Mouse (Mus musculus) heart, embryonic 14.5 days (tissue): ENCODE measurements around the gene Chrnd. TPM values are rescaled to one million over a fixed set of nuclear protein-coding genes. Genes with fewer than 3 reads are reported as not detected.

Experiments used
- ATAC-seq: fragments of 200-750 bp; cut with Nextera tagmentation; 2 replicates; pipeline ENCODE4 v1.8.0; 2017; ENCODE audit warnings: low read depth, moderate TSS enrichment; ENCODE audit not compliant: insufficient number of reproducible peaks, insufficient read depth, low FRiP score
- H3K27ac ChIP-seq, 2 experiments: fragments of 200-500 bp in 1 of 2; fragments of 300-500 bp in 1 of 2; sonication (generic) in 1 of 2; replicated peaks in 1 of 2; 2 replicates each; pipeline ENCODE4 v1.5.1; 2012 to 2014; ENCODE audit warnings: low read depth in 2 of 2, low read length in 2 of 2, control low read depth in 1 of 2, mild to moderate bottlenecking in 1 of 2, mixed read lengths in 1 of 2; ENCODE audit not compliant: control insufficient read depth in 1 of 2, insufficient read depth in 1 of 2
- H3K27me3 ChIP-seq: fragments of 300-500 bp; sonication (generic); 2 replicates; pipeline ENCODE4 v1.6.1; 2014; ENCODE audit warnings: mild to moderate bottlenecking, low read length, control low read depth; ENCODE audit not compliant: control insufficient read depth, insufficient read depth
- H3K36me3 ChIP-seq: fragments of 300-500 bp; sonication (generic); 2 replicates; pipeline ENCODE4 v1.6.1; 2014; ENCODE audit warnings: mild to moderate bottlenecking, control low read depth, low read length, mixed read lengths; ENCODE audit not compliant: control insufficient read depth, insufficient read depth
- H3K4me1 ChIP-seq, 2 experiments: fragments of 200-500 bp in 1 of 2; fragments of 300-500 bp in 1 of 2; sonication (generic) in 1 of 2; 2 replicates each; pipeline ENCODE4 v1.6.1; 2012 to 2014; ENCODE audit warnings: low read length in 2 of 2, control low read depth in 1 of 2, mixed read lengths in 1 of 2; ENCODE audit not compliant: control insufficient read depth in 2 of 2, insufficient read depth in 2 of 2
- H3K4me2 ChIP-seq: fragments of 300-500 bp; sonication (generic); 2 replicates; pipeline ENCODE4 v1.6.1; 2014; ENCODE audit warnings: mild to moderate bottlenecking, low read length
- H3K4me3 ChIP-seq, 2 experiments: fragments of 200-500 bp in 1 of 2; fragments of 300-500 bp in 1 of 2; sonication (generic) in 1 of 2; 2 replicates each; pipeline ENCODE4 v1.5.1; 2012 to 2014; ENCODE audit warnings: low read length in 2 of 2, mild to moderate bottlenecking in 2 of 2, control low read depth in 1 of 2, low read depth in 1 of 2, moderate library complexity in 1 of 2; ENCODE audit not compliant: control insufficient read depth in 1 of 2, insufficient read depth in 1 of 2
- H3K9ac ChIP-seq: fragments of 300-500 bp; sonication (generic); 2 replicates; pipeline ENCODE4 v1.6.1; 2014; ENCODE audit warnings: mild to moderate bottlenecking, low read length
- H3K9me3 ChIP-seq: fragments of 300-500 bp; sonication (generic); 2 replicates; pipeline ENCODE4 v1.6.1; 2016; ENCODE audit warnings: low read length, control low read depth; ENCODE audit not compliant: control insufficient read depth
- WGBS: fragments of 180-500 bp; shearing (Covaris S2); extraction: QIAGEN DNeasy Blood & Tissue Kit; methylation state at CpG from one replicate; pipeline ENCODE4 v1.1.7; 2014; 5-methylcytosine and 5-hydroxymethylcytosine counted together
- polyA plus RNA-seq: library from polyadenylated mRNA; unstranded; fragments of >200 nt; fragmentation: Nextera tagmentation; extraction: Ambion mirVana; gene quantifications from 2 replicates; pipeline ENCODE4 v1.2.1, GENCODE M21; 2014

Chrnd gene
- polyA plus RNA-seq, 1 experiment from 2014 or later: not detected

DNA sequence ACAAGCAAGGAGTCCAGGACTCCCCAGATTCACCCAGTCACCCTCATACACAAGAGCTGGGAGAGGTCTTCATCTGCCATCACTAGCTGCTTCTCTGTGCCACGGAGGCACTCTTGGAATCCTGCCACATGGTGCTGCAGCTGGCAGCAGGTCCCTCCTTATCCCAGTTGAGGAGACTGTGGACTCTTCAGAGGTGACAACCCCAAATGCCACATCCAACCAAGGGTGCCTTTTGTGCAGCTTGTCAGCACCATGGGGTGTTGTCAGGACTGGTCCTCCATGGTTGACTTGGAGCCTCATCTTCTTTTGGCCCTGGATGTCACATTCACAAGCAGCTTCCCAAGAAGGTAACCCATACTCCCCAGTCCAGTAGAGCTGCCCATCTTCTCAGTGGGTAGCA, 11.4 kb downstream of the Chrnd start:
- Histone ChIP-seq H3K4me2 (no peak overlapping the region), H3K36me3 (no peaks in the 10 kb centered on the region), H3K9ac (no peak overlapping the region), H3K4me3 (no peak overlapping the region), H3K9me3 (no peaks in the 10 kb centered on the region), H3K27me3 (peaks cover 11% of the 10 kb centered on the region; the same call in 1 of the 2 replicates), H3K27ac (no peak overlapping the region), H3K4me1 (peaks cover 8 to 12% of the 10 kb centered on the region in 2 experiments; a peak in 3 of 4 replicates)
- no peak for ATAC-seq
- whole genome bisulfite sequencing: 29% methylated on average over 1 of the region's 1 CpGs

GRCm38 (mm10) chr1:87203779-87204178, 13.4 kb downstream of the Chrnd start:
- no peaks in the 10 kb centered on the region for H3K9me3 ChIP-seq
- H3K4me3 ChIP-seq: no peak overlapping the region
- H3K27me3 ChIP-seq: peaks cover 23% of the 10 kb centered on the region
- H3K36me3 ChIP-seq: no peaks in the 10 kb centered on the region
- H3K9ac ChIP-seq: no peak overlapping the region
- no peak overlapping the region for H3K27ac ChIP-seq
- H3K4me1 ChIP-seq: peaks cover 1 to 7% of the 10 kb centered on the region in 2 experiments; a peak in 2 of 4 replicates
- no peak overlapping the region for H3K4me2 ChIP-seq
- WGBS: 73% methylated on average over 5 of the region's 5 CpGs
- ATAC-seq: no peak

DNA sequence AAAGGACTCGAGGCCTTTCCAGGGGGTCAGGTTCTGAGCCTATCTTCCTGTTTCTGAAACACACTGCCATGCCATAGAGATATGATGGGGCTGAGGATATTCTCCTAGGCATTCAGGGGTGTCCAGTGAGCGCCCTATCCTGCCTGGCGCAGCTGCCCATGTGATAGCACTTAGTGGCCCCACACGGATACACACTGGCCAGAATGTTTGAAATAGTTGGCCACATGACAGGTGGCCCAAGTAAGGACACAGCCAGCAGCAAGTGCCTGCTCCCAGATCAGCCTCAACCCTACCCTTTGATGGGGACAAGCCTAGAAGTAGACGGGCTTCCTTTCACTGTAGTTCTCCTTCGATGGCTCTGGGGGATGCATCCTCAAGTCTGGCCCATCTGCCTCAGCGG, 14.1 kb downstream of the Chrnd start, which contains the start of gene Chrng:
Gene Chrng (plus strand): TSS at position 193 of the 400 bp plus-strand sequence.
- Histone ChIP-seq H3K27me3 (peaks cover 23% of the 10 kb centered on the region), H3K27ac (no peak within 1 kb of the TSS), H3K4me3 (no peak within 1 kb of the TSS), H3K9ac (no peak within 1 kb of the TSS), H3K4me2 (no peak within 1 kb of the TSS), H3K36me3 (no peaks in the 10 kb centered on the region), H3K9me3 (no peaks in the 10 kb centered on the region), H3K4me1 (peaks cover 0 to 3% of the 10 kb centered on the region in 2 experiments; a peak in 1 of 4 replicates)
- no peak for ATAC-seq
- WGBS: 84% methylated on average over 7 of the region's 7 CpGs

DNA sequence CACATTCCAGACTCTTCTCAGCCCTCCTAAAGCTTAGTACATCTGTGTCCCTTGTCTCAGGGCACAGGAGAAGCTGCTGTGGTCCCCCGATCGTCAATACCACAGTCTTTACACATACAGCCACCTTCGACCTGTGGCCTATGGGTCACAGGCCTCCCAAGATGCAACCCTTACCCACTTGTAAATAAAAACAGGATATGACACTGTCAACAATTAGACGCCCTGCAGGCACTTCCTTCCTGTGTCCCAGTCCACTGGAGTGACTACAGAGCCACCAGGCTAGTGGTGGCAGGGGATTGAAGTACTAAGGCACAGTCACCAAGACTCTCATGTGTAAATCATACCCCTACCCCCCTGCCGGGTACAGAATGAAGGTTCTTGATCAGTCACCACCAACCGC, 14.6 kb downstream of the Chrnd start:
- H3K4me2 ChIP-seq: no peak overlapping the region
- no peaks in the 10 kb centered on the region for H3K36me3 ChIP-seq
- H3K9me3 ChIP-seq: no peaks in the 10 kb centered on the region
- no peak for ATAC-seq
- WGBS: 50% methylated on average over 6 of the region's 6 CpGs
- no peak overlapping the region for H3K4me3 ChIP-seq
- no peak overlapping the region for H3K27ac ChIP-seq
- peaks cover 23% of the 10 kb centered on the region for H3K27me3 ChIP-seq
- peaks cover 0 to 3% of the 10 kb centered on the region in 2 experiments; a peak in 1 of 4 replicates for H3K4me1 ChIP-seq
- H3K9ac ChIP-seq: no peak overlapping the region

- WGBS: 37% methylated on average over 3 of the region's 3 CpGs
- Histone ChIP-seq H3K4me1 (peaks cover 0 to 3% of the 10 kb centered on the region in 2 experiments; a peak in 1 of 4 replicates), H3K9ac (no peak overlapping the region), H3K27me3 (peaks cover 23% of the 10 kb centered on the region), H3K36me3 (no peaks in the 10 kb centered on the region), H3K27ac (no peak overlapping the region), H3K9me3 (no peaks in the 10 kb centered on the region), H3K4me2 (no peak overlapping the region), H3K4me3 (no peak overlapping the region)
- ATAC-seq: no peak
Observed at GRCm38 (mm10) chr1:87205502-87205901, 15.1 kb downstream of the Chrnd start.

- Histone ChIP-seq H3K27ac (no peak overlapping the region), H3K4me1 (no peaks in the 10 kb centered on the region), H3K36me3 (no peaks in the 10 kb centered on the region), H3K4me3 (no peak overlapping the region), H3K4me2 (no peak overlapping the region), H3K27me3 (peaks cover 23% of the 10 kb centered on the region), H3K9me3 (no peaks in the 10 kb centered on the region), H3K9ac (no peak overlapping the region)
- ATAC-seq: no peak
- 16% methylated on average over 17 of the region's 17 CpGs for WGBS
Observed at GRCm38 (mm10) chr1:87206339-87206738, 15.9 kb downstream of the Chrnd start.

GRCm38 (mm10) chr1:87211431-87211830, 21.0 kb downstream of the Chrnd start:
- ATAC-seq: no peak
- Histone ChIP-seq H3K9me3 (no peaks in the 10 kb centered on the region), H3K27me3 (peaks cover 16% of the 10 kb centered on the region), H3K4me3 (no peak overlapping the region), H3K4me1 (peaks cover 8 to 22% of the 10 kb centered on the region in 2 experiments), H3K4me2 (no peak overlapping the region), H3K27ac (no peak overlapping the region), H3K9ac (no peak overlapping the region), H3K36me3 (no peaks in the 10 kb centered on the region)
- WGBS: 75% methylated on average over 4 of the region's 4 CpGs
